Mouse (Mus musculus): ENCODE data around the gene Gda. TPM values are rescaled to one million over a fixed set of nuclear protein-coding genes. Genes with fewer than 3 reads are reported as not detected.

Gene Gda
- polyA plus RNA-seq, 1 experiment, result 75.1 TPM

DNA sequence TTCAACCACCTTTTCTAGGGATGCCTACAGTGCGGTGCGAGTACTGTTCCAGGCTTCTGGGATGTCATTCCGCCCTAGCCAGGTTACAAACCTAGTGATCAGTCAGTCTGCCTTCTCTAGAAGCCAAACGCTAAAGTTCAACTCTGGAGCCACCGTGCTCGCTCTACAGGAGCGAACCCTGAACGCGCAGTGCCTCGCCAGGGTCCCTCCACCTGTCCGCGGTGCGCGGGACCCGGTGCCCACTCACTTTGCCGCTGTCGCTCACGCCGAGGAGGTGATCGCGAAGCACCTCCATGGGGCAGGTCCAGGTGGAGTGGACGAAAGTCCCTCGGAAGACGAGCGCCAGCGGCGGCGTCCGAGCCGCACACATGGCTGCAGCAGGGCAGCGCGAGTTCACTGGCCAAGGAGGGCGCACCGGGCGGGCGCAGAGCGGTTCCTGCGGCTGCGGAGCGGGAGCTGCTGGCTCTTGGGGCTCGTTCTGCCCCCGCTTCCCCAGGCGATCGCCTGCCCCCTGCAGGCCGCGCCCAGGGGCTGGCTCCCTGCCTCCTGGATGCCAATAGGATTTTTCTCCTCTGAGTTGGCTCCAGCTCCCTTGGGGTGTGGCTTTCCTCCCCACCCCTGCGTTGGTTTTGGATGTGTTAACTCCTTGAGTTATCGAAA is 994 bp downstream of the Gda start:
- Histone ChIP-seq H3K4me1 (ENCODE audit: control insufficient read depth, insufficient read depth, low read length) (peaks cover 3% of the 10 kb centered on the region; the same call in 1 of the 2 replicates), H3K27ac (ENCODE audit: insufficient read depth, low read length) (peak overlapping the region; percentile 94), H3K4me3 (ENCODE audit: insufficient read depth, low read length) (peak overlapping the region; percentile 98)
- TF ChIP-seq CTCF (IDR thresholded peaks at IDR 0.05; ENCODE audit: extremely low read depth, insufficient read depth, low read length) (peak; percentile 33; the same call in 1 of the 2 replicates), POLR2A (IDR thresholded peaks at IDR 0.05; ENCODE audit: extremely low read depth, insufficient read depth, low read length) (peak; percentile 67)

DNA sequence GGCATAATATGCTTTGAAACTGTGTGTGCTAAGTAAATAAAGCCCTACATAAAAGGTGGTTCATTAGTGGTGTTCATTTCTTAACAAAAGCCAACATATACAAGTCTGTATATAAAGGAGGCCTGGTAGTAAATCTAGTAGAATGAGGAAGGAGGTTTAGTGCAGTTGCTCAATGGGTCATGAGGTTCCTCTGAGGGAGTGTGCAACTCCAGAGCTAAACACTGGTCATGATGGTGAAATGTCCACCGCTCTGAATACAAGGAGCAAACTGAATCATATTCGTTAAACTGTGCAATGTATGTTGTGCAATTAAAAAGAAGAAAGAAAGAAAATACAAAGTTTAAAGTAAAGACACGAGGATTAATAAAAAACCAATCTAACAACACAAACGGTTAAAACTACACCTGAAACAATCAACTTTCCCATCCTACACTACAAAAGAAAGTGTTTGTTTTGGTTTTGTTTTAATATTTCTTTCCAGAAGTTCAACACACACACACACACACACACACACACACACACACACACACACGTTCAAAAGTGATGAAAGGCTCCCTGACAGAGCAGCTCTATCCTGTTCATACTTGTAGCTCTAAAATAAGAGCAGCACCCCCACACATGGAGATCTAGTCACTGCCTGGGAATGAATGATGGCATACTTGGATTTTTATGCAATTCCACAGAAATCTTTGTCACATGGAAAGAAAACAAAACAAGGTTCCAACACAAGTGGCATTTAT is 11.9 kb downstream of the Gda start:
- H3K4me1 ChIP-seq (ENCODE audit: control insufficient read depth, insufficient read depth, low read length), result no peaks in the 10 kb centered on the region; the same call in 1 of the 2 replicates
- TF ChIP-seq CTCF (IDR thresholded peaks at IDR 0.05; ENCODE audit: extremely low read depth, insufficient read depth, low read length), result no peak
- no peak for TF ChIP-seq POLR2A (IDR thresholded peaks at IDR 0.05; ENCODE audit: extremely low read depth, insufficient read depth, low read length)
- no peak overlapping the region for H3K27ac ChIP-seq (ENCODE audit: insufficient read depth, low read length)
- no peak overlapping the region for H3K4me3 ChIP-seq (ENCODE audit: insufficient read depth, low read length)

GRCm38 (mm10) chr19:21457461-21457860 is 15.8 kb downstream of the Gda start:
- H3K4me3 ChIP-seq (ENCODE audit: insufficient read depth, low read length), result no peak overlapping the region
- no peak for TF ChIP-seq POLR2A (IDR thresholded peaks at IDR 0.05; ENCODE audit: extremely low read depth, insufficient read depth, low read length)
- no peak overlapping the region for H3K27ac ChIP-seq (ENCODE audit: insufficient read depth, low read length)
- no peaks in the 10 kb centered on the region; the same call in 1 of the 2 replicates for H3K4me1 ChIP-seq (ENCODE audit: control insufficient read depth, insufficient read depth, low read length)

DNA sequence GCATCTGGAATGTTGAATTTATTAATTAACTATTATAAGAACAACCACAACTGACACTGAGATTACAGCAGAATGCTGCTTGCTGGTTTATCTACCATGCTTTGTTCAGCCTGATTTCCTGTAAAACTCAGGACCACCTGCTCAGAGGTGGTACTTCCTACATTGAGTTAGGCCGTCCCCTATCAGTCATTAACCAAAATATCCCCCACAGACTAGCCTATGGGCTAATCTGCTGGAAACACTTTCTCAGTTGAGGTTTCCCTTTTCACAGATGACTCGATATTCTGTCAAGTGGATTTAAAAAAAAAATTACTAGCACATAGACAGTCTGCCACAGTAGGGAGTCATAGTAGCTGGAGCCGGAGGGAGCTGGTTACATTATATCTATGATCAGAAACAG is 31.5 kb downstream of the Gda start:
- no peak overlapping the region for H3K27ac ChIP-seq (ENCODE audit: insufficient read depth, low read length)
- TF ChIP-seq CTCF (IDR thresholded peaks at IDR 0.05; ENCODE audit: extremely low read depth, insufficient read depth, low read length), result no peak
- TF ChIP-seq POLR2A (IDR thresholded peaks at IDR 0.05; ENCODE audit: extremely low read depth, insufficient read depth, low read length), result no peak
- no peaks in the 10 kb centered on the region; the same call in 1 of the 2 replicates for H3K4me1 ChIP-seq (ENCODE audit: control insufficient read depth, insufficient read depth, low read length)
- no peak overlapping the region for H3K4me3 ChIP-seq (ENCODE audit: insufficient read depth, low read length)

DNA sequence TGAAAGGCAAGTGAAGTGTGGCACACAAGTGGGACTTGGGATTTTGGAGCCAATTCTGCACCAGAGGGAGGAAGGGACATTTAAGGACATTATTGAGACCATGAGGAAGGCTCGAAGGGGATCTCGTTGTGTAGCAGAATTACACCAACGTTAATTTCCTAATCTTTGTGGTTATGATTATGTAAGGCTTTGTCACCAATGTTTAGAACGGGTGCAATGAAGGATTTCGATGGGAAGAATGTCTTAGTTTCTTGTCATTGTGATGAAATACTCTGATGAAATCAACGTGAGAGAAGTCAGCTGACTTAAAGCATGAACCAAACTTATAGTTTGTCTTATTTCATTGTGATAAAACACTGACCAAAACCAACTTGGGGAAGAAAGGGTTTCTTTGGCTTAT is 32.4 kb downstream of the Gda start:
- Histone ChIP-seq H3K4me1 (ENCODE audit: control insufficient read depth, insufficient read depth, low read length) (no peaks in the 10 kb centered on the region), H3K27ac (ENCODE audit: insufficient read depth, low read length) (no peak overlapping the region), H3K4me3 (ENCODE audit: insufficient read depth, low read length) (no peak overlapping the region)
- TF ChIP-seq POLR2A (IDR thresholded peaks at IDR 0.05; ENCODE audit: extremely low read depth, insufficient read depth, low read length) (no peak), CTCF (IDR thresholded peaks at IDR 0.05; ENCODE audit: extremely low read depth, insufficient read depth, low read length) (no peak)

DNA sequence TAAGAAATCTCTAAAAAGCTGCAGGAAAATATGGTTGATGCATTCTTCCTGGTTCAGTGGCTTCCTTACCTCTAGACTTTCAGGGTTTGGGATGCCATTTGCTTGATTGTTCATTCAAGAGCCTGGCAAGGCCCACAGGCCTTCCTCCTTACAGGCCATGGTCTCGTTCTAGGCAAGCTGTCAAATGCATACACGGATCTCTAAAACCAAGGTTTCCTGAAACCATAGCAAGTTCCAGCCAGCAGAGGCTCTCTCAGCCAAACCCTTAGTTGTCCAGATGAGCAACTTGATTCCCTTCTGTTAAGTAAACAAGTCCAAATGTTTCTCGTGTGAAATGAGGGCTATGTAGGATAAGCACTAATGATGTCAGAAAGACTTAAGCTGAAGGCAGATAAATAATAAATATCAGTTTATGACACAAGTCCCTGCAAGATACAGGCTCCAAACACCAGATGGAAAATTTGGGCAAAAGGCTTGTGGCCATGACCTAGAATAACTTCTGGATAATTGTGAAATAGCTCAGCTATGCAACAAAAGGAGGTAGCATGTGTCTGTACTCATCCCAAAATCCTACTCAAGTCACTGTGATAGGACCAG is 34.0 kb downstream of the Gda start:
- Histone ChIP-seq H3K27ac (ENCODE audit: insufficient read depth, low read length) (no peak overlapping the region), H3K4me1 (ENCODE audit: control insufficient read depth, insufficient read depth, low read length) (no peaks in the 10 kb centered on the region), H3K4me3 (ENCODE audit: insufficient read depth, low read length) (no peak overlapping the region)
- no peak for TF ChIP-seq POLR2A (IDR thresholded peaks at IDR 0.05; ENCODE audit: extremely low read depth, insufficient read depth, low read length)
- no peak for TF ChIP-seq CTCF (IDR thresholded peaks at IDR 0.05; ENCODE audit: extremely low read depth, insufficient read depth, low read length)

- no peak for TF ChIP-seq POLR2A (IDR thresholded peaks at IDR 0.05; ENCODE audit: extremely low read depth, insufficient read depth, low read length)
- TF ChIP-seq CTCF (IDR thresholded peaks at IDR 0.05; ENCODE audit: extremely low read depth, insufficient read depth, low read length), result no peak
- no peak overlapping the region for H3K4me3 ChIP-seq (ENCODE audit: insufficient read depth, low read length)
- no peaks in the 10 kb centered on the region; the same call in 1 of the 2 replicates for H3K4me1 ChIP-seq (ENCODE audit: control insufficient read depth, insufficient read depth, low read length)
- H3K27ac ChIP-seq (ENCODE audit: insufficient read depth, low read length), result no peak overlapping the region
Measured at GRCm38 (mm10) chr19:21436566-21436965, 36.7 kb downstream of the Gda start.

DNA sequence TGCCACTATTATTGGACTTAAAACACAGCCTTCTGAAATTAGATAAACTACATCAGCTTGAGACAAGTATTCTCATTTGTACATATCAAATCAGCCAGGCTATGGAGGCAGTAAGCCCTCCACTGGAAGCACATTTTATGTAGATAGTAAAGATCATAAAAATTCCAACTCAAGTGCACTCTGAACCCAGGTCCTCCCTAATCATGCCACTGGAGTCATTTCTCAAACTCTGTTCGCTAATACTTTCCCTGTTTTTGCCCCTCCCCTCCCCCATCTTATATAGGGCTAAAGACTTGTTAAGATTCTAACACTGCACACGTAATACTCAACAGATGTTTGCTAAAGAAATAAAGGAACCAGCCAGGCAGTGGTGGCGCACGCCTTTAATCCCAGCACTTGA is 39.9 kb downstream of the Gda start:
- Histone ChIP-seq H3K4me1 (ENCODE audit: control insufficient read depth, insufficient read depth, low read length) (peaks cover 8% of the 10 kb centered on the region), H3K27ac (ENCODE audit: insufficient read depth, low read length) (no peak overlapping the region), H3K4me3 (ENCODE audit: insufficient read depth, low read length) (no peak overlapping the region)
- no peak for TF ChIP-seq POLR2A (IDR thresholded peaks at IDR 0.05; ENCODE audit: extremely low read depth, insufficient read depth, low read length)
- TF ChIP-seq CTCF (IDR thresholded peaks at IDR 0.05; ENCODE audit: extremely low read depth, insufficient read depth, low read length), result no peak

- Histone ChIP-seq H3K4me1 (ENCODE audit: control insufficient read depth, insufficient read depth, low read length) (peaks cover 10% of the 10 kb centered on the region), H3K27ac (ENCODE audit: insufficient read depth, low read length) (no peak overlapping the region), H3K4me3 (ENCODE audit: insufficient read depth, low read length) (no peak overlapping the region)
- TF ChIP-seq CTCF (IDR thresholded peaks at IDR 0.05; ENCODE audit: extremely low read depth, insufficient read depth, low read length) (no peak), POLR2A (IDR thresholded peaks at IDR 0.05; ENCODE audit: extremely low read depth, insufficient read depth, low read length) (no peak)
Measured at GRCm38 (mm10) chr19:21432879-21433278, 40.4 kb downstream of the Gda start.

Data from cortical plate, adult 2 months (tissue).